Mouse (Mus musculus): ENCODE measurements around the gene Tfb2m.

Tfb2m gene

GRCm38 (mm10) chr1:179545768-179546550 lies at the start of gene Tfb2m, which contains the start of gene Cnst:
Tfb2m (minus strand) TSS chr1:179546267.
Cnst (plus strand) TSS chr1:179546370.
- peak; percentile 99 for DNase-seq (ENCODE audit: low spot score in 2 of 2)

- no peak for DNase-seq (ENCODE audit: low spot score in 2 of 2)
These were observed 46.9 kb upstream of the Tfb2m start for GRCm38 (mm10) chr1:179592972-179593371.

- no peak for DNase-seq (ENCODE audit: low spot score in 2 of 2)
These were observed 46.1 kb upstream of the Tfb2m start for GRCm38 (mm10) chr1:179592143-179592542.

GRCm38 (mm10) chr1:179591639-179592038 lies 45.6 kb upstream of the Tfb2m start:
- DNase-seq (ENCODE audit: low spot score in 2 of 2): no peak

GRCm38 (mm10) chr1:179588230-179588629 lies 42.2 kb upstream of the Tfb2m start:
- no peak for DNase-seq (ENCODE audit: low spot score in 2 of 2)

- no peak for DNase-seq (ENCODE audit: low spot score in 2 of 2)
These were observed 40.5 kb upstream of the Tfb2m start for GRCm38 (mm10) chr1:179586430-179587095.

- no peak for DNase-seq (ENCODE audit: low spot score in 2 of 2)
These were observed 39.6 kb upstream of the Tfb2m start for GRCm38 (mm10) chr1:179585646-179586045.

- no peak for DNase-seq (ENCODE audit: low spot score in 2 of 2)
These were observed 38.2 kb upstream of the Tfb2m start for GRCm38 (mm10) chr1:179584220-179584619.

GRCm38 (mm10) chr1:179583090-179583489 lies 37.0 kb upstream of the Tfb2m start:
- DNase-seq (ENCODE audit: low spot score in 2 of 2): no peak

- DNase-seq (ENCODE audit: low spot score in 2 of 2): no peak
These were observed 36.0 kb upstream of the Tfb2m start for GRCm38 (mm10) chr1:179582021-179582433.

GRCm38 (mm10) chr1:179581422-179581821 lies 35.4 kb upstream of the Tfb2m start:
- no peak for DNase-seq (ENCODE audit: low spot score in 2 of 2)

GRCm38 (mm10) chr1:179580200-179580599 lies 34.1 kb upstream of the Tfb2m start:
- no peak for DNase-seq (ENCODE audit: low spot score in 2 of 2)

- peak; percentile 7 to 16 for DNase-seq (ENCODE audit: low spot score in 2 of 2)
These were observed 32.6 kb upstream of the Tfb2m start for GRCm38 (mm10) chr1:179578625-179579024.

GRCm38 (mm10) chr1:179573650-179574206 lies 27.7 kb upstream of the Tfb2m start:
- no peak for DNase-seq (ENCODE audit: low spot score in 2 of 2)

- no peak for DNase-seq (ENCODE audit: low spot score in 2 of 2)
These were observed 25.6 kb upstream of the Tfb2m start for GRCm38 (mm10) chr1:179571686-179572085.

- DNase-seq (ENCODE audit: low spot score in 2 of 2): no peak
These were observed 24.4 kb upstream of the Tfb2m start for GRCm38 (mm10) chr1:179570482-179570881.

- no peak for DNase-seq (ENCODE audit: low spot score in 2 of 2)
These were observed 22.8 kb upstream of the Tfb2m start for GRCm38 (mm10) chr1:179568690-179569398.

GRCm38 (mm10) chr1:179567558-179567957 lies 21.5 kb upstream of the Tfb2m start:
- DNase-seq (ENCODE audit: low spot score in 2 of 2): no peak

GRCm38 (mm10) chr1:179563926-179564325 lies 17.9 kb upstream of the Tfb2m start:
- DNase-seq (ENCODE audit: low spot score in 2 of 2): no peak

GRCm38 (mm10) chr1:179563211-179563610 lies 17.1 kb upstream of the Tfb2m start:
- no peak for DNase-seq (ENCODE audit: low spot score in 2 of 2)

GRCm38 (mm10) chr1:179560845-179561430 lies 14.9 kb upstream of the Tfb2m start:
- no peak for DNase-seq (ENCODE audit: low spot score in 2 of 2)
